Mouse (Mus musculus) lung, adult 18-20 months (tissue): ENCODE results near the gene Rab40c.
A peak's percentile ranks its signal among the peaks of the same experiment; 100 is the strongest.

Source experiments
- DNase-seq, 2 experiments: peaks; one replicate each; pipeline ENCODE4 v3.0.0; 2022; ENCODE audit warnings: mixed read lengths in 2 of 2

Gene Rab40c

DNA sequence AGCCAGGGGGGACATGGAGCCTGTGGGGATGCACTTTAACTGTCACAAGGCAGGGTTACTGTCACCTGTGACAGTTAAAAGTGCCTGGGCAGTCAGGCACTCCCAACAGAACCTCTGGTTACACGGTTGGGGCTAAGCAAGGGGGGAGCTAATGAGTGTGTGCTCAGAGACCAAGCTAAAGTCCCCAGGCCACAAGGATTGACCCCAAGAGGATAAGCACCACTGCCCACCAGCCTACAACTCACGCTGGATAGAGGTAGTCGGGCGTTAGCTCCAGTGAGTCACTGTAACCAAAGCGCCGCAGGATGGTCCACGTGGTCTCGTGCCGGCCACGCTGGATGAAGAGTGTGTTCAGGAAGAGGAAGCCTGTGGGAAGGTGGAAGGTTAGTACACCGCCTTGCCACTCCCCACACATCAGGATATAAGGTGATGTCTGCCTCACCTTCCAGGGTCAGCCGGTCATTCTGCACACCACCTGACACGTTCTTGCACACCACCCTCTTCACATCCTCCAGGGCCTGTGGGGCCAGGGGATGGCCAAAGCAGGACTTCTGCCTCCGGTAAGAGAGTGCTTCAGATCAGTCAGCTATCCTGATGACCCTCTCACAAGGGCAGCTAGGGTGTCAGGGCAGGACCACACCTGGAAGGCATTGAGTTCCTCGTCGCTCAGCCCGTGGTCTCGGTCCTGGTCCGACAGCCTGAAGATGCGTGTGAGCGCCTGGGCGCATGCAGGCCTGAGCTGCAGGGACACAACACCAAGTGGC, 78.2 kb downstream of the Rab40c start, which contains the start of gene Gm20683:
Gene Gm20683, minus strand, starts transcription at position 647 of the 764 bp plus-strand sequence.
- no peak for DNase-seq

DNA sequence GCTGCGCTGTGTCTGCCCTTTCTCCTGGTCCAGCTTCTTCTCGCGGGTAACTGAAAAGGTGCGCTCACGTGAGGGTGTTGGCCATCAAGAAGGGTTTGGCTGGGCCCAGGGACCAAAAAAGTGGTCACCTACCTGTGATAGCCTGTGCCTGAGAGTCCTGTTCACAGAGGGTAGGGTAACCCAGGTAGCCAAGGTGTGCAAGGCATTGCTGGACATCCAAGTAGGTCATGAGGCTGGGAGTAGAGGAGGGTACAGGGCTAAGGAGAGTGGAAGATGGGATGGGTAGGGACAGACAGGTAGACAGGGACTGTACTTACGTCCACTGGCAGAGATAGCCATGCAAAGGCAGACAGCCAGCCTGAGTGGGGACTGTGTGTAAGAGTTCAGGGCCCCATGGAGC, 79.0 kb downstream of the Rab40c start:
- DNase-seq: no peak

DNA sequence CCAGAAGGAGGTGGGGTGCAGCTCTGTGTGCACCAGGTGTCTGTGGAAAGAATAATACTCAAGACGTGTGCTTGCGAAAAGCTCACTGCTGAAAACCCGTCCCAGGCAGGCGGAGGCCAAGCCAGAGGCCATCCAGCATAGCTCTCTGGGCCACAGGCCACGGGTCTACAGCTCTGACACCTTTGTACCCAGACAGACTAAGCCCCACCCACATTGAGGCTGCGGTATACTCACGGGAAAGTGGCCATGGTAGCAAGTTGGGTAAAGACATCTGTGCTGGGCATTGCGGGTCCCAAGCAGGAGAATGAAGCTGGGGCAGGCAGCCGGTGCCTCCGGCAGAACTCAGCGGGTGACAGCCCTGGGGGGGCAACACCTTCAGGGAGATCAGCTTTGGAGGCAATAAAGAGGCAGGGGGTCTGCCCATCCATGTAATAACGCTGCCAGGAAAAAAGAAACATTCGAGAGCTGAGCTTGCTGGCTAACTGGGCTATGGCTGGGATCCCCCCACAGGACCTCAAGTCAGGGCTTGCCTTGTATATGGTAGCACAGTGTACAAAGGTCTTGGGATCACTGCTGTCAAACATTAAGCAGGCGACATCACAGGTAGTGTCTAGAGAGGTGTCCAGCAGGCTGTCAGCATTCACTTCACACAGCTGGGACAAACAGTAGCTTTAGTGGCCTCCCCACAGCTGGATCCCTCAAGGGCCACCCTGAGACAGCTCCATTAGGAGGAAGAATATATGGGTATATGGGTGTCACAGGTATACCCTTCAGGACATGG, 79.9 kb downstream of the Rab40c start:
- DNase-seq: no peak

DNA sequence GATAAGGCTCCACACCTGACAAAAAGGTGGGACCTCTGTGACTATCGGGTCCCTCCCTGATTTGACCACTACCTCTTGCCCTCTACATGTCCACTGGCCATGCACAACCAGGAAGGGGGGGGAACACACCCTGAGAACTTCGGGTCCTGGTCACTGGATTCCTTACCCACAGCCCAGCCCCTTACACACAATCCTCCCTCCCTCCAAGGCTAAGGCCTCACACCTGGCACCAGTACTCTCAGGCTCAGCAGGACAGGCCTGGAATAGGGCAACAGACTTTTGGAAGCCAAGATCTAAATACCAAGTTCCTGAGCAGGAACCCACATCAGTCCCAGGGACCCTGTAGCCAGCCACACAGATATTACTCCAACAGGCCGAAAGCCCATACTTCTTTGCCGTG, 80.6 kb downstream of the Rab40c start:
- no peak for DNase-seq

DNA sequence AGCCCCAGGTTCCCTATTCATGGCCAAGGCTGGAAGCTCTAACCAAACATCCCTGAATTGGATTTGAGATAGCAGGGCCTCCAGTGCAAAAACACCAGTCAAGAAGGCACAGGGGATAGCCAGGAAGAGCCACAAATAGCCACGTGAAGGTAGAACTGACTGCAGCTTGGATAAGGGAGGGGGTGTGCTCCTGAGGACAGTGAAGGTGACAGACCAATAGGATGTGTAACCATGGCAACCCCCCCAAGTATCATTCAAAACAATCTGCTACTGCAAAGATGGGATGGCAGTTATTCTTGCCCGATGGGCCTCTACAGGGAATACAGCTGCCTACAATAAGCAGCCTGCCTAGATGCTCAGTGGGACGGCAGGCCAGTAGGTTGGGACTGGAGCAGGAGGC, 82.0 kb downstream of the Rab40c start:
- DNase-seq: no peak

DNA sequence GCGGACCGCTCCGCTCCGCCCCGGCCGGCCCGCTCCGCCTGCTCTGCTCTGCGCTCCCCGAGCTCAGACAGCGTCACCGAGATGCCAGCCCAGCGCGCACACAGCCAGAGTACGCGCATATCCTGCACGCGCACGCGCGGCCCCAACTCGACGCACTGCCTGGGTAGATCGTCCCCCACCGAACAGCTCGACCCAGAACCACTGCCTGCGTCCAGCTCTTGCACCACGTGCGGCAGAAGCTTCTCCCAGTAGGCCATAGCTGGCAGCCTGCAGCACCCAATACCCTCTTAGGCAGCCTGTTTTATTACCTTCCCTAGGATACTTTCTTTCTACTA, 82.5 kb downstream of the Rab40c start, which contains the start of gene Rhbdl1:
Gene Rhbdl1, minus strand, starts transcription at position 220 of the 335 bp plus-strand sequence.
- peak; percentile 57 to 64 for DNase-seq

DNA sequence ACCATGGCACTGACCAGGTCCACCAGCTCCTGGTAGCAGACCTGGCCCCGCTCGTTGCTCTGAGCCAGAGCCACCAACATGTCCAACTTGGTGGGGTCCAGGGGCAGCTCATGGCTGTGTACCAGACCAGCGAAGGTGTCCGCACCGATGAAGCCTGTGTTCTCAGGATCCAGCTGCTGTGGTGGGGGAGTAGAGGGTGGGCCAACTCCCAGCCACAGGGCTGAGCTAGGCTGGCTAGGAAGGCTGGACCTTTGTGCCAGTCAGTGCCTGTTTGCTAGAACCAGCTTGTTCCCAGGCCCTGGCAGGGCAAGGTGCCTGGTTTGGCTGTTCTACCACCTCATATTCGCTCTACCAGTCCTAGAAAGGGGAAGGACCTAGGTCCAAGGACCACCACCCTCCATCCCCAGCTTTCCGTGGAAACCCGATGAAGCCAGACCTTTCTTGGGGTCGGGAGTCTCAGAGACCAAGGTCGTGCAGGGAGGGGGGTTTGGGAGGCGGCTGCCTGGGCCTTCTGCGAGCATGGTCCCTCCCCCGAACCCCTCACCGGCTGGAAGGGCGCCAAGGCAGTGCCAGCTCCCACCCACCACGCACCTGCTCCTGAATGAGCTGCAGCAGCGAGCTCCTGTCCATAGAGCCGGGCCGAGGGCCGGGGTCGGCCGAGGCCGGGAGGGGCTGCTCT, 83.0 kb downstream of the Rab40c start:
- DNase-seq: no peak

DNA sequence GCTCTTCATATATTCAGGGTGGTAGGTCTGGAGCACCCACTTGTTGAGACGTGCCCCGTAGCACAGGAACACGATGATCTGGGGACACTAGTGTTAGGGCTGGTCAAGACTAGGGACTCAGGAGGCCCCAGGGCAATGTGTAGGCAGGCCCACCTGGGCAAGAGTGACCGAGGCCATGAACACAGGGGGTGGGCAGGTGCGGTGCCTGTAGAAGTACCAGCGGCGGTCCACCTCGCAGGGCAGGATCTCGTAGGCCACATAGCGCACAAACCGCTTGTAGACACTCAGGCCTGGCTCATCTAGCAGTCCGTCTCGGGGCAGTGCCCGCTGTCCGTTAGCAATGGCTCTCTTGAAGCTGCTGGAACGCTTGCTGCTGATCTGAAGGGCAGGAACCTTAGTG, 83.7 kb downstream of the Rab40c start:
- no peak for DNase-seq

DNA sequence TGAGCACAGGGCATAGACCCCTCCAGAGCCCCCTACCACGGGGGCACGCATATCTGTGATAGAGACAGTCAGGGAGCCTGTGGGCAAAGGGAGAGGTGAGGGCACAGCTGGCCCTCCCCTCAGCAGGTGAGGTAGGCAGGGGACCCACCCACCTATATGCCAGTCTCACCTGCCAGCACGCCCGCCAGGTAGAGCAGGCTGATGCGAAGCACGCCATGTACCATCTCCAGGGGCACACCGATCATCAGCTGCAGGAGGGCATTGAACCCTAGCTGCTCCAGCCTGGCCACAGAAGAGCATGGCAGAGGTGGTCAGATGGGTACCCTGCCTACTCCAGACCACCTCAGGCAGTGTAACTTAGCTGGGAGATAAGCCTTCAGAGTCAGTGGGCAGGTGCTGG, 84.2 kb downstream of the Rab40c start:
- DNase-seq: no peak

DNA sequence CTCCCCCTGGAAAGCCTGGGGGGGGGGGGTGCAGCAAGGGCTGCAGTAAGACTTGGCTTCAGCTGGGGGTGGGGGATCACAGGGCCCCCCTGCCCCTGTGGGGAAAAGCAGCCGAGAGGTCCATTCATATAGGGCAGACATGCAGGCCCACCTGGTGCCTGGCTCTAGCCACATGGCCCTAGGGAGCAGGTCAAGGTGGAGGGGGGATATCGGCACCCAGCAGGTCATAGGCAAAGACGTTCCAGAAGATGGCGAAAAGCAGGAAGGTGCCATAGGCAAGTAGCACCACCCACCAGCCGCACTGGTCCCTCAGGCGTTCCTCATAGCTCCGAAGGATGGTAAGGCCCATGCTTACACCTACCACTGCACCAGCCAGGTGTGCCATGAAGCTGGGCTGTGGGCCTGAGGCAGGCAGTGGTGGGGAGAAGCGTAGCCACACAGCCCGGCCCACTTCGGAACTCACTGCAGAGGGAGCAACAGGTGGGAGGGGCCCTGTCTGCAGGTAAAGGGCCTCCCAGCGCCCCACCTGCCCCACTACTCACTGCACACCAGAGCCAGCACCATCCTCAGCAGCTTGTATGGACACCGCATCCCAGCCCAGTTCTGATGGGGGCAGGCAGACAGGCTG, 84.8 kb downstream of the Rab40c start:
- DNase-seq: no peak

DNA sequence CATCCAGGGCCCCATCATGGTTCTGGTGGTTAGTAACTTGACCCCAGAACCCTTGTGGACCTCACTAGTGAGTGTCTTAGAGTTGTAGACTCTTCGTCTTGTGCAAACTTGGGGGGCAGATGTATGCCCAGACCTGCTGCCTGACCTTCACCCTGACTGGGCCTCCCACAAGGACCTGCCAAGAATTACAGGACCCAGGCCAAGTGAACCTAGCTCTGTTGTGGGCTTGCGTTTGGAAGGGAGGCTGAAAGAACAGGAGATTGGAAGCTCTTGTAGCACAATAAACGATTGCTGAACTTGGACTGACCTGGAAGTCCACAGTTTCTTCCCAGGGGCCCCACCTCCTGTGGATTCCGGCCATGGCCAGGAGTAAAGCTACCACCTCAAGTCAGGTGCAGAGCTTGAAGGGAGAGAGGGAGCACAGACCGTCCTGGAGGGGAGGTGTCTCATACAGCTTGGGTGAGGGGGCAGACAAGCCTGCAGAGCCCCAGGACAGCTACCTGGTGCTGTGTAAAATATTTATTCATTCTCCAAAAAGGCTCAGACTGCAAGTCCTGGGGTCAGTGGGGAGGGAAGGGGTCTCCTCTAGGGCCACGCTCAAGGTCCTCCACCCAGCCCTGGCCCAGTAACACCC, 85.4 kb downstream of the Rab40c start:
- peak in 1 of 2 experiments; percentile 53 for DNase-seq

DNA sequence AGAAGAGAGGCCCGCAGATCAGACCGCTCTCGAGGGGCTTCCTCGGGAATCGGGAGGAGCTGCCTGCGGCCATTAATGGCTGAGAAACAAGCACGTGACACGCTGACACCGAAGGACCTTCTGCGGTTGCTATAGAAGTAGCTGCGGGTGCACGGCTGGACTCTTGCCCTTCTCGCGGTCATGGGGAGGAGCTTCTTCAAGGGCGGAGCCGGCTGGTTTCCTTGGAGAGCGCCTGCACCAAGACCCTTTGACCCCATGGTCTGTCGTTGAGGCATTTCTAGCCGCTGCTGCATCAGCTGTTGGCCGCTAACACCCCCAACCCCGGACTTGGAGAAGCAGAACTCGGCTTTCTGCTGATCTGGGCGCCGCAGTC, 86.2 kb downstream of the Rab40c start, which contains the start of gene Stub1:
Gene Stub1, minus strand, starts transcription at position 114 of the 373 bp plus-strand sequence.
- peak; percentile 94 to 95 for DNase-seq

DNA sequence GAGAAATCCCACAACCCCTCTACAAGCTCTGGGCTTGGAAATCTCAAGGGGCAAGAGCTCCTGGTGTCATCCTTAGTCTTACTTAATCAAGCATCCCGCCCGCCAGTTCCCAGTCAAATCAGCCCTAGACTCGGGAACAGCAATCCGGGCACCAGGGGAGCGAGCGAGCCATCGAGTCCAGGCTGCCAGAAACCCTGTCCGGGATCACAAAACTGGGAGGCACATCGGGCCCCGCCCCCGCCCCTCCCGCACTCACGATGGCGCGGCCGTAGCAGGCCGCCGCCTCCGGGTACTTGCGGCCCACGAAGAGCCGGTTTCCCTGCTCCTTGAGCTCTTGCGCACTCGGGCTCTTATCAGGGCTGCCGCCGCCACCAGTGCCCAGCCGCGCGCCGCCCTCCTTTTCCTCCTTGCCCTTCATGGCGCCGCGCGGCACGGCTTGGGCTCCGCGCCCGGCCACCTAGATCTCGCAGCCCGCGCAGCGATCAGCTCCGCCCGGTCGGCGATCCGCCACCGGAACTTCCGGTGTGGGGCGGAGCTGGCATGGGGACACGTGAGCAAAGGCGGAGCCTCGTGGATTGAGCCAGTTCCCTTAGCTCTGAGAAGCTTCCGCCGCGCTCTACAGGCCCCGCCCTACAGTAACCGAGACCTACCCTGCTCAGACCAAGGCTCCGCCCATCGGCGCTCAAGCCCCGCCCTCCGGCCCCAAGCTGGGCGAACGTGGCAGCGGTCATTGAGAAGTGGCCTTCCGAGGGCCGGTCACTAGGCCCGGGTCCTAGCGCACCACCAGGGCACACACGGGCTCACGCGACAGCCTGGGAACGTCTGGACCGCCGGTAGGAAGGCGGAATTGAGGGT, 86.9 kb downstream of the Rab40c start:
- peak; percentile 99 to 100 for DNase-seq
